Comparison of ENCODE assay signal across 21 mouse cellular contexts in genomic region chr8:13489351-13489750, GRCm38 (mm10). TPM values are rescaled to one million over a fixed set of nuclear protein-coding genes. Genes with fewer than 3 reads are reported as not detected.
DNase-seq lines count a peak whose midpoint lies in the region; ATAC-seq and TF ChIP-seq lines count a peak whose summit lies in the region.
"Had no signal": no experiment of that assay in that cellular context is flagged by ENCODE, and none has a peak within 500 bp of the region (broad histone marks: within the 10 kb centered on the region; RNA-seq: fewer than 3 reads in every experiment).

No protein-coding gene starts in this region.

- H3K9ac ChIP-seq in heart, embryonic 14.5 days (ENCODE audit: low read length): peak overlapping the region; percentile 51; the same call in 1 of the 2 replicates
- H3K9ac ChIP-seq in heart, postnatal 0 days (replicated peaks; ENCODE audit: low read depth, low read length): no peak overlapping the region
- H3K9ac ChIP-seq: forebrain, embryonic 13.5 days; heart, embryonic 12.5 days; hindbrain, embryonic 15.5 days had no signal

- H3K4me2 ChIP-seq in heart, embryonic 14.5 days (ENCODE audit: low read length): peak overlapping the region; percentile 44
- peak overlapping the region; percentile 36; the same call in 1 of the 2 replicates for H3K4me2 ChIP-seq in heart, postnatal 0 days (ENCODE audit: low read depth, low read length)
- H3K4me2 ChIP-seq: forebrain, embryonic 13.5 days; hindbrain, embryonic 12.5 days; hindbrain, embryonic 15.5 days had no signal

- H3K4me3 ChIP-seq in heart, embryonic 14.5 days (ENCODE audit: control insufficient read depth in 1 of 2, insufficient read depth in 1 of 2, low read depth in 1 of 2, low read length in 2 of 2): no peak overlapping the region
- H3K4me3 ChIP-seq in heart, postnatal 0 days (ENCODE audit: low read depth, low read length): no peak overlapping the region
- H3K4me3 ChIP-seq: forebrain, embryonic 10.5 days; forebrain, embryonic 13.5 days; heart, embryonic 12.5 days; hindbrain, embryonic 12.5 days; hindbrain, embryonic 15.5 days had no signal

- peaks cover 44% of the 10 kb centered on the region for H3K36me3 ChIP-seq in heart, embryonic 14.5 days (ENCODE audit: control insufficient read depth, insufficient read depth, low read length)
- H3K36me3 ChIP-seq in heart, postnatal 0 days (replicated peaks; ENCODE audit: control insufficient read depth, insufficient read depth, low read length): peaks cover 17% of the 10 kb centered on the region
- H3K36me3 ChIP-seq: forebrain, embryonic 10.5 days; heart, embryonic 12.5 days; hindbrain, embryonic 12.5 days; hindbrain, embryonic 15.5 days had no signal

- no peaks in the 10 kb centered on the region for H3K27me3 ChIP-seq in heart, embryonic 14.5 days (ENCODE audit: control insufficient read depth, insufficient read depth, low read length)
- H3K27me3 ChIP-seq in heart, postnatal 0 days (ENCODE audit: control insufficient read depth, insufficient read depth, low read length): no peaks in the 10 kb centered on the region
- H3K27me3 ChIP-seq: hindbrain, embryonic 15.5 days had no signal

- WGBS in heart, embryonic 14.5 days: 78% methylated on average over 3 of the region's 3 CpGs
- 65% methylated on average over 3 of the region's 3 CpGs for WGBS in heart, postnatal 0 days

- no peak for TF ChIP-seq EP300 in heart, postnatal 0 days (IDR thresholded peaks at IDR 0.05; ENCODE audit: low read depth)

- peaks cover 39 to 56% of the 10 kb centered on the region in 2 experiments for H3K4me1 ChIP-seq in heart, embryonic 14.5 days (ENCODE audit: control insufficient read depth in 2 of 2, insufficient read depth in 2 of 2, low read length in 2 of 2)
- H3K4me1 ChIP-seq in heart, postnatal 0 days (ENCODE audit: control insufficient read depth, insufficient read depth): peaks cover 57% of the 10 kb centered on the region

- peak overlapping the region in 1 of 2 experiments; percentile 56; a peak in 2 of 4 replicates for H3K27ac ChIP-seq in heart, embryonic 14.5 days (replicated peaks in 1 of 2; ENCODE audit: control insufficient read depth in 1 of 2, insufficient read depth in 1 of 2, low read depth in 2 of 2, low read length in 2 of 2)
- peak overlapping the region; percentile 53; the same call in 1 of the 2 replicates for H3K27ac ChIP-seq in heart, postnatal 0 days (ENCODE audit: low read depth)
- H3K27ac ChIP-seq: forebrain, embryonic 10.5 days; forebrain, embryonic 13.5 days; hindbrain, embryonic 12.5 days; hindbrain, embryonic 15.5 days had no signal

- ATAC-seq in heart, embryonic 14.5 days (ENCODE audit: insufficient number of reproducible peaks, insufficient read depth, low FRiP score, low read depth): no peak
- no peak for ATAC-seq in heart, postnatal 0 days (ENCODE audit: insufficient read depth, low read depth)
- ATAC-seq: CD4-positive, CD25-positive, alpha-beta regulatory T cell, adult 4 months; forebrain, embryonic 13.5 days; intestine, postnatal 0 days had no signal

- peak; percentile 92 for DNase-seq in heart, adult 11 months
- DNase-seq in heart, adult 8-10 months (ENCODE audit: low spot score): no peak
- no peak for DNase-seq in heart, postnatal 25 days (ENCODE audit: low spot score)
- DNase-seq in heart, postnatal 0 days (ENCODE audit: low spot score): no peak
- no peak for DNase-seq in heart, adult 18-20 months
- DNase-seq: adrenal gland, adult 8-10 months; cerebellum, adult 18-20 months; cerebellum, adult 9-10 months; cerebellum, postnatal 14 days; gastrocnemius, postnatal 25 days had no signal

- intact Hi-C loops in heart, postnatal 25 days (cut with DNase I): no loop called here

- H3K9me3 ChIP-seq in heart, embryonic 14.5 days (ENCODE audit: control insufficient read depth, low read length): no peaks in the 10 kb centered on the region
- no peaks in the 10 kb centered on the region for H3K9me3 ChIP-seq in heart, postnatal 0 days (replicated peaks; ENCODE audit: control insufficient read depth, low read length)
- H3K9me3 ChIP-seq: forebrain, embryonic 10.5 days; forebrain, embryonic 13.5 days; hindbrain, embryonic 12.5 days; hindbrain, embryonic 15.5 days had no signal

- no peak for TF ChIP-seq CTCF in heart, postnatal 0 days (IDR thresholded peaks at IDR 0.05; ENCODE audit: low read depth)

RNA-seq across cellular contexts. Expression of gene Gas6, which starts 4.9 kb away (rescaled TPM):
- 100 to 1,000 TPM; 113 to 140 (median 124) TPM for total RNA-seq in heart, adult 8-10 months (2022)
- 123 and 151 TPM in 2 replicates for polyA plus RNA-seq in heart, embryonic 14.5 days (2014; fragmentation: Nextera tagmentation; extraction: Ambion mirVana)
- total RNA-seq in heart, postnatal 25 days (2021): 100 to 1,000 TPM; 123 to 126 TPM
- total RNA-seq in heart, postnatal 0 days (2014; rRNA removed; ENCODE audit: low replicate concordance): 275 and 304 TPM in 2 replicates
- polyA plus RNA-seq in heart, postnatal 0 days (2015; fragmentation: Nextera tagmentation; extraction: Ambion mirVana): 175 and 179 TPM in 2 replicates
- total RNA-seq in heart, adult 18-20 months (2021): 100 to 1,000 TPM; 115 to 123 TPM
- total RNA-seq: MEL had no signal
- polyA plus RNA-seq: CD4-positive, CD25-positive, alpha-beta regulatory T cell, adult 4 months had no signal

RNA-seq across cellular contexts. Expression of gene Tmem255b, which starts 54.4 kb away (rescaled TPM):
- total RNA-seq in heart, adult 8-10 months (2022): 1 to 10 TPM; 3.7 to 7.5 (median 5.7) TPM
- polyA plus RNA-seq in heart, embryonic 14.5 days (2014; fragmentation: Nextera tagmentation; extraction: Ambion mirVana): 0.97 and 1.6 TPM in 2 replicates
- 1 to 10 TPM; 7.3 to 9.3 TPM for total RNA-seq in heart, postnatal 25 days (2021)
- total RNA-seq in heart, postnatal 0 days (2014; rRNA removed; ENCODE audit: low replicate concordance): 3.1 and 8.9 TPM in 2 replicates
- 3.3 and 3.6 TPM in 2 replicates for polyA plus RNA-seq in heart, postnatal 0 days (2015; fragmentation: Nextera tagmentation; extraction: Ambion mirVana)
- 1 to 10 TPM; 5.4 to 6.7 TPM for total RNA-seq in heart, adult 18-20 months (2021)
- total RNA-seq: hematopoietic stem cell, adult 5-6 weeks; MEL had no signal
- polyA plus RNA-seq: C2C12; CD4-positive, CD25-positive, alpha-beta regulatory T cell, adult 4 months; forebrain, embryonic 13.5 days had no signal
